Mouse (Mus musculus) heart, embryonic 13.5 days (tissue): ENCODE results near the gene Ddx28. TPM values are rescaled to one million over a fixed set of nuclear protein-coding genes. Genes with fewer than 3 reads are reported as not detected.

ENCODE experiments used
- ATAC-seq: fragments of 200-750 bp; cut with Nextera tagmentation; 2 replicates; pipeline ENCODE4 v1.8.0; 2017; ENCODE audit warnings: moderate TSS enrichment; ENCODE audit not compliant: insufficient number of reproducible peaks, low FRiP score, low TSS enrichment; ENCODE audit errors: extremely low read depth
- H3K27ac ChIP-seq: fragments of 300-500 bp; sonication (generic); replicated peaks from 2 replicates; pipeline ENCODE4 v1.5.1; 2015; ENCODE audit warnings: moderate library complexity, mild to moderate bottlenecking, inconsistent platforms
- H3K27me3 ChIP-seq: fragments of 300-500 bp; sonication (generic); replicated peaks from 2 replicates; pipeline ENCODE4 v1.6.1; 2015; ENCODE audit warnings: mild to moderate bottlenecking, inconsistent platforms
- H3K36me3 ChIP-seq: fragments of 300-500 bp; sonication (generic); 2 replicates; pipeline ENCODE4 v1.6.1; 2015; ENCODE audit warnings: mild to moderate bottlenecking, inconsistent platforms
- H3K4me1 ChIP-seq: fragments of 300-500 bp; sonication (generic); 2 replicates; pipeline ENCODE4 v1.6.1; 2015; ENCODE audit warnings: inconsistent platforms
- H3K4me2 ChIP-seq: fragments of 300-500 bp; sonication (generic); 2 replicates; pipeline ENCODE4 v1.6.1; 2015; ENCODE audit warnings: inconsistent platforms, mild to moderate bottlenecking, moderate library complexity
- H3K4me3 ChIP-seq: fragments of 300-500 bp; sonication (generic); 2 replicates; pipeline ENCODE4 v1.5.1; 2015; ENCODE audit warnings: moderate library complexity, mild to moderate bottlenecking, inconsistent platforms
- H3K9ac ChIP-seq: fragments of 300-500 bp; sonication (generic); 2 replicates; pipeline ENCODE4 v1.6.1; 2015; ENCODE audit warnings: inconsistent platforms, mild to moderate bottlenecking, moderate library complexity
- H3K9me3 ChIP-seq: fragments of 300-500 bp; sonication (generic); 2 replicates; pipeline ENCODE4 v1.6.1; 2016; ENCODE audit warnings: inconsistent platforms
- WGBS: fragments of 180-500 bp; shearing (Covaris S2); methylation state at CpG from one replicate; pipeline ENCODE4 v1.1.7; 2015; ENCODE audit warnings: mixed read lengths; 5-methylcytosine and 5-hydroxymethylcytosine counted together
- polyA plus RNA-seq: library from polyadenylated mRNA; unstranded; fragments of >200 nt; fragmentation: Nextera tagmentation; extraction: Ambion mirVana; gene quantifications from 2 replicates; pipeline ENCODE4 v1.2.1, GENCODE M21; 2015

The Ddx28 gene
- polyA plus RNA-seq, 1 experiment from 2014 or later = 12.2 TPM

DNA sequence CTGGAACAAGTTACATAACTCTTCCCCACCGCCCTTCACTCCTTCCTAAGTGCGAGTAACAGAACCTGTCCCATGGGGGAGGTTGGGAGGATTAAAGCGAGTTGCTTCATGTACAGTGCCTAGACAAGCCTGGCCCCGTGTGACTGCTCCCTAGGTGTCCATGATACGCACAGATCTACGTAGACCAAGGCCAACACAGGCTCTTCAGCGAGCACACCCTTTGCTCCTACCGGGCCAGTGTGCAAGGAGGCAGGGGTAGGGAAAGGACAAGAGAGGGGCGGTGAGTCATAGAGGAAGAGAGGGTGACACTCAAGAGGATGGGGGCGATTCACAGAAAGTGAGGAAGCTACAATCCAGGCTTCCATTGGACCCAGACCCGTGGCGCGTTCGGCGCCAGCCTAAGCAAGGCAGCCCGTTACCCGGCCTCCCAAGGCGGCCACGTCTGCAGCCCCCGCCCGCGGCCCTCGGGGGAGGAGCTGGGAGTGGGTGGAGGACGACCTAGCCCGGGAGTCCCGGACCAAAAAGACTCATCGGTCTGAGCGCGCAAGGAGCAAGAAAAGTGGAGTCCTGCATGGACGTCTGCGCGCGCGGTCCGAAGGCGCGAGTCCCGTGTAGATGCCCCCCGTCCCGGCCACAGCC, 46.3 kb downstream of the Ddx28 start:
- WGBS = 1% methylated on average over 40 of the region's 40 CpGs
- Histone ChIP-seq H3K9ac (peak overlapping the region; percentile 97), H3K4me3 (peak overlapping the region; percentile 90), H3K4me2 (peak overlapping the region; percentile 77), H3K27ac (peak overlapping the region; percentile 95), H3K9me3 (no peaks in the 10 kb centered on the region), H3K4me1 (peaks cover 66% of the 10 kb centered on the region), H3K27me3 (no peaks in the 10 kb centered on the region), H3K36me3 (peaks cover 10% of the 10 kb centered on the region)
- ATAC-seq = peak; percentile 39; the same call in 1 of the 2 replicates

- Histone ChIP-seq H3K4me2 (peak overlapping the region; percentile 77), H3K9ac (peak overlapping the region; percentile 97), H3K36me3 (peaks cover 17% of the 10 kb centered on the region), H3K27ac (peak overlapping the region; percentile 95), H3K4me3 (peak overlapping the region; percentile 90), H3K4me1 (peaks cover 69% of the 10 kb centered on the region), H3K9me3 (no peaks in the 10 kb centered on the region), H3K27me3 (no peaks in the 10 kb centered on the region)
- no peak for ATAC-seq
- 42% methylated on average over 12 of the region's 12 CpGs for WGBS
These were observed 47.0 kb downstream of the Ddx28 start for GRCm38 (mm10) chr8:105964506-105965265.

DNA sequence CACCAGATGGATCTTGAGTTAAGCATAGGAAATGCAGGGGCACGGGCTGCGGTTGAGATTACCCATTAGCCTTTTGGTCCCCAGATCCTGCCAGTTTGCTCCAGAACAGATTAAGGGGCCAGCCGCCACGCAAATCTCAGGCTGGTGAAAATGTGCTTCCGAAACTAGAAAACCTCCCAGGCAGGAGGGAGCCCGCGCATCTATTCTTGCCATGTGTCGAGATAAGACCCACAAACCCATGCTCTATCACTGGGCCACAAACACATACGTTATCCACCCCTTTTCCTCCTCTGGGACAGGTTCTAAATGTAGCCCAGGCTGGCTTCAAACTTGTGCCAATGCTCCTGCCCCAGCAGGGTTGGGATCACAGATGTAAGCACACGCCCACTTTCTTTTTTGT, 50.1 kb downstream of the Ddx28 start:
- H3K4me3 ChIP-seq = no peak overlapping the region
- H3K9me3 ChIP-seq = no peaks in the 10 kb centered on the region
- 67% methylated on average over 10 of the region's 10 CpGs for WGBS
- H3K9ac ChIP-seq = no peak overlapping the region
- no peaks in the 10 kb centered on the region for H3K27me3 ChIP-seq
- H3K36me3 ChIP-seq = peaks cover 44% of the 10 kb centered on the region
- H3K4me1 ChIP-seq = peaks cover 71% of the 10 kb centered on the region
- no peak for ATAC-seq
- no peak overlapping the region for H3K4me2 ChIP-seq
- H3K27ac ChIP-seq = no peak overlapping the region

DNA sequence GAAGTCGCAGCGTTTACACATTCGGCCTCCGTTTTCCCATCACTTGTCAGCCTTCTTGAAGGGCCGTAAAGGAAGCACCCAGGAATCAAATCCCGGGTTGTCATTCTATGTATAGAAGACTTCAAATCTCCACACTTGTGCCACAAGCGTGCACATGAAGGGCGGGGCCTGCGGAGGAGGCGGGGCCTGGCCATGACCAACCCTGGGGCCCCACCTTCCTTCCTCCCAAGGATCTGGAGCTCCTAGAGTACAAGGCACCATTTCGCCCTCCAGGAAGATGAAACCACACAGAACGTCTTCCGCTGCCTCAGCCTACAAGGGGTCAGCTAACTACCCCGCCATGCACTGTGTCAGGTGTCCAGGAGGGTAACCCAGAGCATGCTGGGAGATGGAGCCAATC, 50.6 kb downstream of the Ddx28 start:
- no peaks in the 10 kb centered on the region for H3K27me3 ChIP-seq
- H3K4me2 ChIP-seq = no peak overlapping the region
- H3K4me3 ChIP-seq = no peak overlapping the region
- H3K9me3 ChIP-seq = no peaks in the 10 kb centered on the region
- no peak for ATAC-seq
- H3K36me3 ChIP-seq = peaks cover 49% of the 10 kb centered on the region
- peaks cover 70% of the 10 kb centered on the region for H3K4me1 ChIP-seq
- 74% methylated on average over 14 of the region's 14 CpGs for WGBS
- H3K9ac ChIP-seq = no peak overlapping the region
- no peak overlapping the region for H3K27ac ChIP-seq

Other genes starting within 250 kb of the Ddx28 start
- gene Ranbp10, start 184.5 kb downstream of the Ddx28 start, polyA plus RNA-seq = 9.2 and 9.8 TPM in 2 replicates
- gene Tsnaxip1, start 184.2 kb downstream of the Ddx28 start, polyA plus RNA-seq = 0.19 TPM in 1 of 2 replicates, not detected in the other
- gene Cenpt, start 158.6 kb downstream of the Ddx28 start, polyA plus RNA-seq = 37.1 and 40.5 TPM in 2 replicates
- gene Thap11, start 156.8 kb downstream of the Ddx28 start, polyA plus RNA-seq = 44.8 and 47.1 TPM in 2 replicates
- 177 and 212 TPM in 2 replicates for gene Nutf2, start 151.3 kb downstream of the Ddx28 start, polyA plus RNA-seq
- gene Edc4, start 131.0 kb downstream of the Ddx28 start, polyA plus RNA-seq = 28.9 and 30.6 TPM in 2 replicates
- 0.52 and 0.88 TPM in 2 replicates for gene Nrn1l, start 118.3 kb downstream of the Ddx28 start, polyA plus RNA-seq
- 23.6 and 24.6 TPM in 2 replicates for gene Pskh1, start 111.4 kb downstream of the Ddx28 start, polyA plus RNA-seq
- gene Ctrl, start 78.0 kb downstream of the Ddx28 start, polyA plus RNA-seq = 0.74 and 1.1 TPM in 2 replicates
- 51.9 and 61.3 TPM in 2 replicates for gene Psmb10, start 73.4 kb downstream of the Ddx28 start, polyA plus RNA-seq
- gene Lcat, start 68.5 kb downstream of the Ddx28 start, polyA plus RNA-seq = 1.5 and 3.0 TPM in 2 replicates
- gene Slc12a4, start 45.8 kb downstream of the Ddx28 start, polyA plus RNA-seq = 37.7 and 39.4 TPM in 2 replicates
- not detected in 2 replicates for gene Dpep3, start 32.5 kb downstream of the Ddx28 start, polyA plus RNA-seq
- gene Dus2, start 20.5 kb downstream of the Ddx28 start, polyA plus RNA-seq = 16.4 and 16.7 TPM in 2 replicates
- 0.22 and 0.35 TPM in 2 replicates for gene Dpep2nb, start 5.9 kb downstream of the Ddx28 start, polyA plus RNA-seq
- gene Nfatc3, start 47.0 kb upstream of the Ddx28 start, polyA plus RNA-seq = 3.4 and 4.5 TPM in 2 replicates
- 1.7 and 2.4 TPM in 2 replicates for gene Esrp2, start 125.1 kb upstream of the Ddx28 start, polyA plus RNA-seq
- 8.4 and 9.5 TPM in 2 replicates for gene Pla2g15, start 138.5 kb upstream of the Ddx28 start, polyA plus RNA-seq
- gene Slc7a6, start 157.0 kb upstream of the Ddx28 start, polyA plus RNA-seq = 31.9 and 37.6 TPM in 2 replicates
- gene Slc7a6os, start 199.1 kb upstream of the Ddx28 start, polyA plus RNA-seq = 20.2 and 22.7 TPM in 2 replicates
- gene Prmt7, start 199.1 kb upstream of the Ddx28 start, polyA plus RNA-seq = 35.7 and 36.6 TPM in 2 replicates